Mouse (Mus musculus) liver, adult 2 months (tissue): Measurements from ENCODE around the gene Chchd4.

ENCODE experiments used
- CTCF ChIP-seq: fragments of 200-500 bp; IDR thresholded peaks from 2 replicates; pipeline ENCODE4 v1.5.1; 2011; ENCODE audit warnings: low read depth, low read length, control low read depth
- POLR2A ChIP-seq: fragments of 200-500 bp; IDR thresholded peaks from 2 replicates; pipeline ENCODE4 v1.6.1; 2011; ENCODE audit warnings: low read length, control low read depth; ENCODE audit not compliant: insufficient read depth; ENCODE audit errors: extremely low read depth

- TF ChIP-seq POLR2A (no peak), CTCF (no peak)
These were observed 2.6 kb downstream of the Chchd4 start for GRCm38 (mm10) chr6:91470712-91471111.
